Mouse (Mus musculus): ENCODE results near the gene Pdzrn4. TPM values are rescaled to one million over a fixed set of nuclear protein-coding genes. Genes with fewer than 3 reads are reported as not detected.

The Pdzrn4 gene
- polyA plus RNA-seq, 1 experiment from 2014 or later = 1.5 TPM

DNA sequence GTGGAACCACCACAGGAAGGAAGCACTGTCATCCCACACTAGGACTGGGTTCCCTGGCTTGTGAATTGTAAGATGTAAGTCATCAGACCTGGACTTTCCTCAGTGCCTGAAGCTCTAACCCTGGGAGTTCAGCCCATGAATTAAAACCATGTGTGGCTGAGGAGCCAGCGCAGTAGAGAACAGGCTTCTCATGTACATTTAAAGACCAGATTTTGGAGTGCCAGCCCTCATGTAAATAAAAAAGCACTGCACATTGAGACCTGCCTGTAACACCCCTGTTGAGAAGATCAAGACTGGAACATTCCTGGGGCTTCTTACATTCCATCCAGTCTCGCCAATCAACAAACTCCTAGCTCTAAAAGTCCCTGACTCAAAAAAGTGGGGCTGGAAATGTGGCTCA is 342.0 kb downstream of the Pdzrn4 start:
- Histone ChIP-seq H3K4me3 (no peak overlapping the region), H3K9me3 (no peaks in the 10 kb centered on the region), H3K4me1 (peaks cover 4% of the 10 kb centered on the region), H3K36me3 (replicated peaks) (no peaks in the 10 kb centered on the region), H3K27me3 (ENCODE audit: poor library complexity, severe bottlenecking) (no peaks in the 10 kb centered on the region), H3K27ac (no peak overlapping the region)
- DNase-seq (ENCODE audit: extremely low spot score, low spot score) = no peak
- WGBS = 71% methylated on average over 2 of the region's 2 CpGs

GRCm38 (mm10) chr15:92739887-92740286 is 343.2 kb downstream of the Pdzrn4 start:
- no peak for DNase-seq (ENCODE audit: extremely low spot score, low spot score)
- Histone ChIP-seq H3K27me3 (ENCODE audit: poor library complexity, severe bottlenecking) (no peaks in the 10 kb centered on the region), H3K27ac (no peak overlapping the region), H3K36me3 (replicated peaks) (no peaks in the 10 kb centered on the region), H3K9me3 (no peaks in the 10 kb centered on the region), H3K4me1 (peaks cover 7% of the 10 kb centered on the region), H3K4me3 (no peak overlapping the region)
- 93% methylated on average over 4 of the region's 4 CpGs for WGBS

DNA sequence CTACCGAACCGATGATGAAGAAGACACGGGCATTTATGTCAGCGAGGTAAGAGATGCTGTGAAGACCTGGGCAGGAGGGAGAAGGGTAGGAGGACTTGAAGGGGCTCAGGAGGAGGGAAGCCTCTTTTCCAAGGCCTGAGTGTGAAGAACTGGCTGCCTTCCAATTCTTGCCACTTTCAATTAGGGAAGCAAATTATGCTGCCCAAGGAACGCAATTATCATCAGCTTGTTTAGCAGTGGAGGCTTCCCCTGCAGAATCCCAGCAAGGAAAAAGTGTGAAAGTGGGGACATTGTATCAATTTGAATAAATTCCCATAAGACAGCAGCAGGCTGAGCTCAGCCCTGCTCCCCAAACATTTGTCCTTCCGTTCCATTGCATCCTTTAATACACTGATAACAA is 346.9 kb downstream of the Pdzrn4 start:
- no peaks in the 10 kb centered on the region for H3K9me3 ChIP-seq
- no peak overlapping the region for H3K27ac ChIP-seq
- DNase-seq (ENCODE audit: extremely low spot score, low spot score) = no peak
- H3K4me3 ChIP-seq = no peak overlapping the region
- WGBS = 77% methylated on average over 6 of the region's 6 CpGs
- H3K4me1 ChIP-seq = peaks cover 7% of the 10 kb centered on the region
- no peaks in the 10 kb centered on the region for H3K36me3 ChIP-seq (replicated peaks)
- H3K27me3 ChIP-seq (ENCODE audit: poor library complexity, severe bottlenecking) = no peaks in the 10 kb centered on the region

- Histone ChIP-seq H3K9me3 (no peaks in the 10 kb centered on the region), H3K4me3 (no peak overlapping the region), H3K4me1 (peaks cover 7% of the 10 kb centered on the region), H3K27me3 (ENCODE audit: poor library complexity, severe bottlenecking) (no peaks in the 10 kb centered on the region), H3K36me3 (replicated peaks) (no peaks in the 10 kb centered on the region), H3K27ac (no peak overlapping the region)
- WGBS = 94% methylated on average over 7 of the region's 7 CpGs
- no peak for DNase-seq (ENCODE audit: extremely low spot score, low spot score)
Measured at GRCm38 (mm10) chr15:92746081-92746480, 349.4 kb downstream of the Pdzrn4 start.

- 94% methylated on average over 17 of the region's 17 CpGs for WGBS
- H3K27ac ChIP-seq = no peak overlapping the region
- no peaks in the 10 kb centered on the region for H3K36me3 ChIP-seq (replicated peaks)
- no peak for DNase-seq (ENCODE audit: extremely low spot score, low spot score)
- H3K9me3 ChIP-seq = 0 out of 2 replicates have a peak, but pooled peaks cover 5% of the 10 kb centered on the region
- H3K4me1 ChIP-seq = peaks cover 7% of the 10 kb centered on the region
- H3K4me3 ChIP-seq = no peak overlapping the region
- no peaks in the 10 kb centered on the region; the same call in 1 of the 2 replicates for H3K27me3 ChIP-seq (ENCODE audit: poor library complexity, severe bottlenecking)
Measured at GRCm38 (mm10) chr15:92752167-92752566, 355.5 kb downstream of the Pdzrn4 start.

DNA sequence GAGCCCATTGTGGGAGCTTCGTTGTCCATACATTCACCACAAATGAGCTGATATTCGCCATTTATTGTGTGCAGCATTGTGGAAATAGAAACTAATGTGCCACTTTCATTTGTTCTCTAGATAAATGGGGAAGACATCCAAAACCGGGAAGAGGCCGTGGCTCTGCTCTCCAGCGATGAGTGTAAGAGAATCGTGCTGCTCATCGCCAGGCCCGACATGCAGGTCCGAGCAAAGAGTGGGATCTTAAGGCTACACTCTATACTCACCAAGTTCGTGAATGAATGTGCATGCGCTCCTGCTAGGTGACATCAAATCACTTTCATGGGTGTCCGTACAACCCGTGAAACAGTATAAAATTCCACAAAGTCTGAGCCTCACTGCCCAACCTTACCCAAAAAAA is 355.9 kb downstream of the Pdzrn4 start:
- Histone ChIP-seq H3K36me3 (replicated peaks) (no peaks in the 10 kb centered on the region), H3K27me3 (ENCODE audit: poor library complexity, severe bottlenecking) (no peaks in the 10 kb centered on the region; the same call in 1 of the 2 replicates), H3K4me3 (no peak overlapping the region), H3K4me1 (peaks cover 11% of the 10 kb centered on the region), H3K9me3 (0 out of 2 replicates have a peak, but pooled peaks cover 5% of the 10 kb centered on the region), H3K27ac (no peak overlapping the region)
- 92% methylated on average over 13 of the region's 13 CpGs for WGBS
- no peak for DNase-seq (ENCODE audit: extremely low spot score, low spot score)

DNA sequence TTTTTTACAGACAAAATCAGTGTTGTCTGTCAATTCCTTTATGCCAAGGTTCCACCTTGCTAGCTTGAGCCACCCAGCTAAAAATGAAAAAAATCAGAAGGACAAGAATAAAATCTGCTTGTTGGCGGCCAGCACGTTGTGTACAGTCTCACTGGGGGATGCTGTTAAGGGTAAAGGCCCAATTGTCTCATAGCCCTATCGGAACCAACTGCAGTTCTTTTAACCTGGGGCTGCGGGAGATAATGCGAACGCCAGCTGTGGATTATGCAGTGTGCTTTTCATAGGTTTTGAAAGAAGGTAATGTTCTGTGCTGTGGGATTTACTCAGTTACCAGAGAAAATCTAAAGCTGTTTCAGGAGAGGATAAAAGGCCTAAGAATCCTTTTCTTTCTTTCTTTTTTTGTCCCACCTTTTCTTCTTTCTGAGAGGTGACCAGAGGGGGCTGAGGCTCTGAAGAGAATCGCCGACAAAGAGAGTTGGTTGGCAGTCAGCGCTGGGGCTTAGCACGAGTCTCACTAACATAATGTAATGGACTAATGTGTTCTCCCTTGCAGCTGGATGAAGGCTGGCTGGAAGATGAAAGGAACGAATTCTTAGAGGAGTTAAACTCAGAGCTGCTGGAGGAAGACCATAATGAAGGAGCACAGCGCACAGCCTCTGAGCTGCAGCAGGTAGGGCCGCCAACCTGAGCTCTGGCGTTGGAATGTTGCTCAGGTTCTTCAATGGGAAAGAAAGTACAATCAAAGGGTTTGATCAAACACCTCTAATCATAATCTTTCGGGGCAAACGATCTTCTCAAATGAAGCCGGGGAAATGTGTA is 360.6 kb downstream of the Pdzrn4 start:
- 0 out of 2 replicates have a peak, but pooled peaks cover 5% of the 10 kb centered on the region for H3K9me3 ChIP-seq
- H3K4me3 ChIP-seq = no peak overlapping the region; the same call in 1 of the 2 replicates
- peaks cover 4% of the 10 kb centered on the region; the same call in 1 of the 2 replicates for H3K27me3 ChIP-seq (ENCODE audit: poor library complexity, severe bottlenecking)
- H3K36me3 ChIP-seq (replicated peaks) = no peaks in the 10 kb centered on the region
- H3K27ac ChIP-seq = 0 out of 2 replicates have a peak overlapping the region, but pooled peaks have one; percentile 30
- H3K4me1 ChIP-seq = peaks cover 23% of the 10 kb centered on the region
- no peak for DNase-seq (ENCODE audit: extremely low spot score, low spot score)
- 25% methylated on average over 17 of the region's 17 CpGs for WGBS

GRCm38 (mm10) chr15:92759001-92759400 is 362.3 kb downstream of the Pdzrn4 start:
- Histone ChIP-seq H3K27ac (no peak overlapping the region), H3K4me1 (peaks cover 23% of the 10 kb centered on the region), H3K27me3 (ENCODE audit: poor library complexity, severe bottlenecking) (peaks cover 4% of the 10 kb centered on the region; the same call in 1 of the 2 replicates), H3K4me3 (no peak overlapping the region), H3K36me3 (replicated peaks) (no peaks in the 10 kb centered on the region), H3K9me3 (no peaks in the 10 kb centered on the region)
- 85% methylated on average over 8 of the region's 8 CpGs for WGBS
- DNase-seq (ENCODE audit: extremely low spot score, low spot score) = no peak

- no peak overlapping the region for H3K4me3 ChIP-seq
- H3K27ac ChIP-seq = no peak overlapping the region
- H3K27me3 ChIP-seq (ENCODE audit: poor library complexity, severe bottlenecking) = 0 out of 2 replicates have a peak, but pooled peaks cover 3% of the 10 kb centered on the region
- 93% methylated on average over 5 of the region's 5 CpGs for WGBS
- H3K4me1 ChIP-seq = peaks cover 5% of the 10 kb centered on the region; the same call in 1 of the 2 replicates
- DNase-seq (ENCODE audit: extremely low spot score, low spot score) = no peak
- no peaks in the 10 kb centered on the region for H3K36me3 ChIP-seq (replicated peaks)
- no peaks in the 10 kb centered on the region for H3K9me3 ChIP-seq
Measured at GRCm38 (mm10) chr15:92763303-92763702, 366.6 kb downstream of the Pdzrn4 start.

DNA sequence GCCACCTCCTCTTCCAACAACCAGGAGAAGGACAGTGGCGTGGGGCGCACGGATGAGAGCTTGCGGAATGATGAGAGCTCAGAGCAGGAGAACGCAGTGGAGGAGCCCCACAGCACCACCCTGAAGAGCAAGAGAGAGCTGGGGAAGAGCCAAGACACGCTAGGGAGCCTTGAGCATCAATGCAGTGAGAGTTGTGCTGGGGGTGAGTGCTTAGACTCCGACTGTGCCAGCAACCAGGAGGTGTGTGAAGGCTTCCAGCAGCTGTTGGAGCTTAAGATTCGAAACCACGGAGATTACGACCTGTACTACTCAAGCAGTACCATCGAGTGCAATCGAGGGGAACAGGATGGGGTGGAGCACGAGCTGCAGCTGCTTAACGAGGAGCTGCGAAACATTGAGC is 372.9 kb downstream of the Pdzrn4 start:
- 92% methylated on average over 15 of the region's 15 CpGs for WGBS

DNA sequence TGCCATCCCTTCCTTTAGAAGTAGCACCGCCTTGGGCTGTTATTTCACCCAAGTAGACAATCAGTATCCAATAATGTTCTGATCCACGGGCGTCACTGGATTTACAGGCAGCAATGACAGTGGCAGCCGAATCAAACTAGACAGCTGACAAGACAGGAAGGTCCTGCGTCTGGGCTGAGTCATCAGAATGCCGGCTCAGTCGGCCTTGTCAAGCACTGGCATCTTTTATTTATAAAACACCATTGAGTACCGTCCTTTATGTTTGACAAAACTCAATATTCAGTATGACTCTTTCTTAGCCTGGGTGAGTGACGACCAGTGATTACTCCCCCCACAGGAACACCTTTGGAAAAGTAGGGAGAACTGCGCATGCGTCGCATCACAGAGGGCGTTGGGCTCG is 391.4 kb downstream of the Pdzrn4 start:
- DNase-seq (ENCODE audit: extremely low spot score, low spot score) = no peak
- 89% methylated on average over 14 of the region's 14 CpGs for WGBS

More for the DNA sequence above, 372.9 kb downstream of the Pdzrn4 start:
- Histone ChIP-seq H3K27ac (no peak overlapping the region), H3K9me3 (no peaks in the 10 kb centered on the region), H3K27me3 (ENCODE audit: poor library complexity, severe bottlenecking) (no peaks in the 10 kb centered on the region), H3K4me1 (no peaks in the 10 kb centered on the region), H3K36me3 (replicated peaks) (no peaks in the 10 kb centered on the region), H3K4me3 (no peak overlapping the region)
- DNase-seq (ENCODE audit: extremely low spot score, low spot score) = no peak

GRCm38 (mm10) chr15:92794275-92794674 is 397.6 kb downstream of the Pdzrn4 start:
- H3K9me3 ChIP-seq = no peaks in the 10 kb centered on the region
- no peaks in the 10 kb centered on the region for H3K4me1 ChIP-seq
- no peaks in the 10 kb centered on the region for H3K27me3 ChIP-seq (ENCODE audit: poor library complexity, severe bottlenecking)
- no peak for DNase-seq (ENCODE audit: extremely low spot score, low spot score)
- H3K36me3 ChIP-seq (replicated peaks) = no peaks in the 10 kb centered on the region
- WGBS = 95% methylated on average over 3 of the region's 3 CpGs
- no peak overlapping the region for H3K27ac ChIP-seq
- no peak overlapping the region for H3K4me3 ChIP-seq

More for the DNA sequence above, 391.4 kb downstream of the Pdzrn4 start:
- no peaks in the 10 kb centered on the region for H3K36me3 ChIP-seq (replicated peaks)
- H3K27ac ChIP-seq = no peak overlapping the region
- H3K4me1 ChIP-seq = no peaks in the 10 kb centered on the region
- H3K27me3 ChIP-seq (ENCODE audit: poor library complexity, severe bottlenecking) = no peaks in the 10 kb centered on the region
- H3K4me3 ChIP-seq = no peak overlapping the region
- no peaks in the 10 kb centered on the region for H3K9me3 ChIP-seq

- H3K27ac ChIP-seq = no peak overlapping the region
- no peaks in the 10 kb centered on the region for H3K27me3 ChIP-seq (ENCODE audit: poor library complexity, severe bottlenecking)
- no peak overlapping the region for H3K4me3 ChIP-seq
- H3K9me3 ChIP-seq = no peaks in the 10 kb centered on the region
- no peaks in the 10 kb centered on the region for H3K36me3 ChIP-seq (replicated peaks)
- 76% methylated on average over 3 of the region's 3 CpGs for WGBS
- DNase-seq (ENCODE audit: extremely low spot score, low spot score) = no peak
- peaks cover 13% of the 10 kb centered on the region for H3K4me1 ChIP-seq
Measured at GRCm38 (mm10) chr15:92805934-92806333, 409.3 kb downstream of the Pdzrn4 start.
